Mouse (Mus musculus): Measurements from ENCODE around the gene Tsacc.
"Not testable (repeated sequence)": the region's sequence is repeated elsewhere in the genome, so short reads cannot be mapped to it uniquely, and the experiment has no call there.

The Tsacc gene

DNA sequence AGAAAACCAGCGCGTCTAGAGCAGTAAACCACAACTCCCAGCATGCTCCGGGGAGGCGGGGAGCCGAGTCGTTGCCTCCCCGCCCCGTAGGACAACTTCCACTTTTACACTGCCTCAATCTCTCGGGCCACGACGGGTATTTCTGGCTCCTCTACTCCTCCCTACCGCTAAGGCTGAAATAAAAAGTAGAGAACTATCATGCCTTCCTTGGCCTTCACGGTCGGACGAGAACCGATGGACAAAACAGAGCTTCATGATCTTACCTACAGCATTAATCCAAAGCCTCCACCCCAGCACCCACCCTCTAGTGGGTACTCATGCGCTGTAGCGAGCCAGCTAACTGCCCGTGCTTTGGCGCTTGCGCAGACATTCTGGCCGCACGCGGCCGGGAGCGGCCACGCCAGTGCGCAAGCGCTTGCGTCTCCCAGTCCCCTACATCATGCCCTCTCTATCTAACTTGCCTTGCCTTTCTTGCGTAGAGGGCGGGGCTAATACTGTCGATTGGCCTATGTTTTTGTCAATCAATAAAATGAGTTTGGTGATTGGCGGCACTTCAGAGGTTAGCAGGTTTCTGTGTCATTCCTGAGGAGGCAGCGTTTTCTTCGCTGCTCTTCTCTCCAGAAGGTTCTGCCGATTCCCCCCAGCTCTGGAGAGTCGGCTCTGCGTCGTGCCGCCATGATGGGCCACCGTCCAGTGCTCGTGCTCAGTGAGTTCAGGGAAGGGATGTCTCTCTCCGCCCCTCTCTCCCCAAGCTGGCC lies at the start of gene Tsacc, which contains the start of gene Cct3:
Gene Tsacc, minus strand, starts transcription at position 439 of the 758 bp plus-strand sequence.
Gene Cct3, plus strand, starts transcription at position 556 of the 758 bp plus-strand sequence.
- DNase-seq: peak; percentile 97

GRCm38 (mm10) chr3:88339006-88339405 lies 42.2 kb upstream of the Tsacc start:
- no peak for DNase-seq

DNA sequence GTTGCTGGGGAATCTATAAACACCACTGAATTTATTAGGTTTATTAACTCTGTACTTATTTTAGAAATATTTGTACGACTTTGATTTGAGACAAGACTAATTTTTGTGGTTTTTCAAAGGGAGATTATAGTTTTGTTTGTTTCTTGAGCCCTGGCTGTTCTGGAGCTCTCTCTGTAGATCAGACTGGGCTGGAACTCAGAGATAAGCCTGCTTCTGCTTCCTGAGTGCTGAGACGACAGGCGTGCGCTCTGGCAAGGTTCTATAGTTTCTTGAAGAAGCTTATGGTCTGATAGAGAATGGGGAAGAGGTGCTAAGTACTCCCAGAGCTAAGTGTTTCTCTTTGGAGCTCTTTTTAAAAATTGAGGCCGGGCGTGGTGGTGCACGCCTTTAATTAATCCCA lies 41.5 kb upstream of the Tsacc start:
- no peak for DNase-seq

DNA sequence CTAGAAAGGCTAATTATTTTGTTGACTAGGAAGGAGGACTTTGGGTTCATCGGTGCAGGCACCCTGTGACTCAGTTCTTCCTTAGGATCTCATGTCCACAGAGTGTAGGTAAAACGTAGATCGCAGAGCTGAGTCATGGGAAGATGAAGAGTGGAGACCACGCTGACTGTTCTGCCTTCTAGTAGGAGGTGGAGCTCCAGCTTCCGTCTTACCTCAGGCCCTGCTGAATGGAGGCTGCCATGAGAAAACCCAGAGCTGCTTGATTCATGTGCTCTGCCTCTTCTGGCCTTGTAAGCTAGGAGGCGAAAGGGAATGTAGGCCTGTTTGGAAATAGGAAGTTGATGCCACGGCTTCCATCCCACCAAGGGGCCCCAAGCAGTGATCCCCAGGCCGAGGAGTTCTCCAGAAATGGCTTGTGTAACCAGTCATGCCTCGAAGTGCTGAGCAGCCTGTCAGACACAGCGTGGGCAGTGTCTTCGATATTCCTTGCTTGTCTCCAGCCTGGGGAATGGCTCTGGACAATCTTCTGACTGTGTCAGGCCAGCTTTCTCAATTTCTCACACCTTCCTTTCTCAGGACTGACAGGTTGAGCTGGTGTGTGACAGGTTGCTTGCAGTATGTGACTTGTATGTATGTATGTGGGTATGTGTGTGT lies 40.7 kb upstream of the Tsacc start:
- no peak for DNase-seq

GRCm38 (mm10) chr3:88336058-88337013 lies 39.5 kb upstream of the Tsacc start, which contains the start of the genes Tmem79 and Smg5:
Gene Tmem79 (minus strand): TSS chr3:88336148.
Gene Smg5 (plus strand): TSS chr3:88336260.
- peak; percentile 95 for DNase-seq

GRCm38 (mm10) chr3:88335436-88336053 lies 38.7 kb upstream of the Tsacc start:
- DNase-seq: peak in 1 of 2 experiments; percentile 14

GRCm38 (mm10) chr3:88334902-88335435 lies 38.2 kb upstream of the Tsacc start:
- no peak for DNase-seq

GRCm38 (mm10) chr3:88334029-88334658 lies 37.3 kb upstream of the Tsacc start:
- no peak for DNase-seq

DNA sequence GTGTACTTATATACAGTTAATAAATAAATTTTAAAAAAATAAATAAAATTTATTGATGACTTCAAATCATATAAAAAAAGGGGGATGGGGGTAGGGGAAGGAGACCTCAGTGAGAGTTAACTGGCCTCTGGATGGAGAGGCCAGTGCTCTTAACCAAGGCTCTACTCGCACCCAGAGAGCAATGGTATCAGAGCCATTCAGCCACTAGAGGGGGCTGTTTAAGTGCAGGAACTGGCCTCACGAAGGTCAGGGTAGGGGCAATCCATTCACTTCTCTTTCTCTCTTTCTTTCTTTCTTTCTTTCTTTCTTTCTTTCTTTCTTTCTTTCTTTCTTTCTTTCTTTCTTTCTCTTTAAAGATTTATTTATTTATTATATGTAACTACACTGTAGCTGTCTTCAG lies 34.5 kb upstream of the Tsacc start:
- DNase-seq: peak; percentile 47 to 58

- DNase-seq: no peak
Measured at GRCm38 (mm10) chr3:88328956-88329355, 32.2 kb upstream of the Tsacc start.

DNA sequence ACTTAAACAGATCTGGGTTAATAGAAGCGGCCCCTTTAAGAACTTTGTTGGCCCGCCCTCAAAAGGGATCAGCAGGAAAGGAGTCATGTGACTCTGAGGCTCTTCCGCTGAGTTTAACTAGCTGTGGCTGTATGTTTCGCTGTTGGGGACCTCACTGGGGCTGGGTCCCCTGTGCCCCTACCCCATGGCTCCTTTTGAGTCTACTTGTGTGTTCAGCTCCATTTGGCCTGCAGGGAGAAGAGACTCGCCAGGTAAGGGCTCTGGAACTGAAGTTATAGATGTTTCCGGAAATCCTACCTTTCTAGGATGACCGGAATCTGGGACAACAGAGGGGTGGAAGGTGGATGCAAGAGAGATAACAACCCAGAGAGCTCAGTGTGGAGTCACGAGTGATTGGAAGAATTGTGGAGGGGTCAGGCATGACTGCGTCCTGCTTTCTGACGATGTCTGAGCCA lies 28.2 kb upstream of the Tsacc start, which contains the start of gene Glmp:
Gene Glmp, plus strand, starts transcription at position 73 of the 455 bp plus-strand sequence.
- peak; percentile 74 to 76 for DNase-seq

DNA sequence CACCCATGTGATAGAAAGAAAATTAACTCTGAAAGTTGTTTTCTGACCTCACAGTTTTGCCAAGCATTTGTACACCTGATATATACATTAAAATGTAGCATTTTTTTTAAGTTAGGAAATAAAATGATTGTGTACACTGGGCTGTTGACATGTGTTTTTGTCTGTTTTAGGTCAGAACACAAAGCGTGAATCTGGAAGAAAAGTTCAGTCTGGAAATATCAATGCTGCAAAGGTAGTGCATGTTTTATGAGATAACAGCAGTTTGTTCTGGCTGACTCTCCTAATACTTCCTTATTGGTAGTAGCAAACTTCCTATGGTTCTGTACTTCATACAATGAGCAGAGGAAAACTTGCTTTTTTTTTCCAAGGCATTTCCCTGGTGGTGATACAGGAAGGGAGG lies 2.4 kb upstream of the Tsacc start:
- DNase-seq: no peak

- no peak for DNase-seq
Measured at GRCm38 (mm10) chr3:88297321-88297851, 587 bp upstream of the Tsacc start.

DNA sequence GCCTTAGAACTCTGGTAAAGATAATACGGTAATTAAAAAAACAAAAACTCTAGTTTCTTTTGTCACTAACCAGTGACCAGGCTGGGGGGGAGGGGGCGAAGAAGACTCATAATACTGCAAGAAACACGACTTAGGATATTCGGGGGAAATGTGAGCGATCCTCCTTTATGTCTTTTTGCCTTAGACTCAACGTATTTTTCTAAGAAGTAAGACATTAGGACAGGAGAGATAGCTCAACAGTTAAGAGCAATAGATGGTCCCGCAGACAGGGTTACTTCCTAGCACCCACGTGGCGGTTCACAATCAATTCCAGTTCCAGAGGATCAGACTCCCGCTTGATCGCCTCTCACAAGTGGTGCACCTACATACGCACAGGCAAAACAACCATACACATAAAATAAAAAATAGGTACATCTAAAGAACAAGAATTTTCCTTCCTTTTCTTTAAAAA lies 664 bp downstream of the Tsacc start:
- no peak for DNase-seq

GRCm38 (mm10) chr3:88295272-88295671 lies 1.5 kb downstream of the Tsacc start:
- DNase-seq: not testable (repeated sequence)

- DNase-seq: peak; percentile 14 to 27
Measured at GRCm38 (mm10) chr3:88291970-88292369, 4.8 kb downstream of the Tsacc start.

DNA sequence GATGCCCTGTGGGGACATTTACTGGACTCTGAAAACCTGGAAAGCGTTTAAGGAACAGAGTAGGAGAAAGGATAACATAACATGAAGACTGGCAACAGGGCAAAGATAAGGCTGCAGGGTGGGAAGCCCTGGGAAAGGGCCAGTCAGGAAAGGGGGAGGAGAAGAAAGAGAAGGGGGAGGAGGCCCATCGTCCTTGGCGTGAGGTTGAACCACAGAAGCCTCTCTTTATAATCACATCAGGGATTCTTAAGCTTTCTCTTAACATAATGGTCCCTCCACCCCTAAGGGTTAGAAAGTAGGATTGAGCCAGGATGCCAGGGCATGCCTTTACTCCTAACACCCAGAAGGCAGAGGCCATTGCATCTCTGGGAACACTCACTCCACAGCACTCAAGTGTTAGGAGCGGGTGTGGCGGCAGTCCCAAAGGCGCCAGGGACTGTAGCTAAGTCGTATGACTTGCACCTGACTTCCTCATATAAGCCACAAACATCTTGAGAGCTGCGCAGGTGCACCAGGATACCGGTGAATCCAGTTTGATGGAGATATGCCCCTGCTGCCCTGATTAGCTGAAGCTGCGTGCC lies 8.6 kb downstream of the Tsacc start:
- not testable (repeated sequence) for DNase-seq

- no peak for DNase-seq
Measured at GRCm38 (mm10) chr3:88287110-88287509, 9.7 kb downstream of the Tsacc start, which contains the start of gene Gm38392. Gene Gm38392 (minus strand): TSS chr3:88287210.

GRCm38 (mm10) chr3:88285565-88285895 lies 11.3 kb downstream of the Tsacc start:
- DNase-seq: not testable (repeated sequence)

- DNase-seq: not testable (repeated sequence)
Measured at GRCm38 (mm10) chr3:88284815-88285564, 11.8 kb downstream of the Tsacc start.

Measured in cerebellum, adult 18-20 months (tissue).